Comparison of ENCODE assay signal across 8 mouse cellular contexts in genomic region chr6:135252728-135253077, GRCm38 (mm10). TPM values are rescaled to one million over a fixed set of nuclear protein-coding genes. Genes with fewer than 3 reads are reported as not detected.
DNase-seq lines count a peak whose midpoint lies in the region; ATAC-seq and TF ChIP-seq lines count a peak whose summit lies in the region.

No protein-coding gene starts in this region.

- intact Hi-C loops in heart, postnatal 14 days (cut with DNase I), result no loop called here

- H3K9me3 ChIP-seq in forebrain, embryonic 16.5 days (ENCODE audit: control insufficient read depth, low read length), result no peaks in the 10 kb centered on the region
- H3K9me3 ChIP-seq in liver, embryonic 14.5 days (ENCODE audit: control insufficient read depth, low read length), result no peaks in the 10 kb centered on the region

- peaks cover 26% of the 10 kb centered on the region for H3K4me1 ChIP-seq in forebrain, embryonic 16.5 days (replicated peaks; ENCODE audit: control insufficient read depth, insufficient read depth, low read length)
- H3K4me1 ChIP-seq in liver, embryonic 14.5 days (replicated peaks; ENCODE audit: control insufficient read depth in 2 of 2, insufficient read depth in 2 of 2, low read length in 1 of 2), result peaks cover 0 to 6% of the 10 kb centered on the region in 2 experiments; a peak in 2 of 4 replicates

- peak overlapping the region; percentile 48 for H3K4me2 ChIP-seq in forebrain, embryonic 16.5 days (ENCODE audit: low read length)
- no peak overlapping the region; the same call in 1 of the 2 replicates for H3K4me2 ChIP-seq in liver, embryonic 14.5 days (ENCODE audit: low read depth)

- WGBS in forebrain, embryonic 16.5 days, result 5% methylated on average over 16 of the region's 16 CpGs
- 2% methylated on average over 16 of the region's 16 CpGs for WGBS in liver, embryonic 14.5 days (ENCODE audit: insufficient replicate concordance)

- H3K36me3 ChIP-seq in forebrain, embryonic 16.5 days (ENCODE audit: control insufficient read depth, insufficient read depth), result no peaks in the 10 kb centered on the region
- H3K36me3 ChIP-seq in liver, embryonic 14.5 days (replicated peaks; ENCODE audit: control insufficient read depth, insufficient read depth, low read depth), result no peaks in the 10 kb centered on the region

- peak overlapping the region; percentile 20 for H3K4me3 ChIP-seq in forebrain, embryonic 16.5 days (replicated peaks; ENCODE audit: low read length)
- H3K4me3 ChIP-seq in liver, embryonic 14.5 days (ENCODE audit: insufficient read depth in 1 of 2, low read depth in 2 of 2, low read length in 2 of 2), result no peak overlapping the region

- peak; percentile 85 for DNase-seq in 3T3-L1 (ENCODE audit: low read depth, low spot score)
- DNase-seq in adrenal gland, postnatal 10 days, result peak; percentile 87
- DNase-seq in heart, postnatal 14 days, result peak; percentile 85 to 86
- peak; percentile 88 to 93 for DNase-seq in kidney, postnatal 4 days
- DNase-seq in liver, embryonic 14.5 days (ENCODE audit: low read depth in 3 of 3, low spot score in 3 of 3), result peak in 2 of 3 experiments; percentile 17 to 55
- DNase-seq in naive thymus-derived CD4-positive, alpha-beta T cell, adult 2 months (ENCODE audit: low read depth), result peak; percentile 55
- DNase-seq in testis, postnatal 14 days (ENCODE audit: low spot score), result peak; percentile 73

- no peak overlapping the region for H3K27ac ChIP-seq in forebrain, embryonic 16.5 days (ENCODE audit: low read length)
- H3K27ac ChIP-seq in liver, embryonic 14.5 days, result no peak overlapping the region

- peak; percentile 91 for ATAC-seq in forebrain, embryonic 16.5 days
- ATAC-seq in liver, embryonic 14.5 days (ENCODE audit: insufficient read depth), result peak; percentile 48; the same call in 1 of the 2 replicates

- TF ChIP-seq CTCF in liver, embryonic 14.5 days (IDR thresholded peaks at IDR 0.05; ENCODE audit: low read depth), result no peak

- no peaks in the 10 kb centered on the region for H3K27me3 ChIP-seq in forebrain, embryonic 16.5 days (replicated peaks; ENCODE audit: control insufficient read depth, insufficient read depth, low read length)
- peaks cover 15% of the 10 kb centered on the region; the same call in 1 of the 2 replicates for H3K27me3 ChIP-seq in liver, embryonic 14.5 days (ENCODE audit: control insufficient read depth, insufficient read depth, low read length)

- TF ChIP-seq EP300 in liver, embryonic 14.5 days (IDR thresholded peaks at IDR 0.05; ENCODE audit: low read depth), result no peak

- H3K9ac ChIP-seq in forebrain, embryonic 16.5 days (replicated peaks; ENCODE audit: low read depth, low read length), result peak overlapping the region; percentile 27; the same call in 1 of the 2 replicates
- H3K9ac ChIP-seq in liver, embryonic 14.5 days (replicated peaks), result no peak overlapping the region

RNA-seq across cellular contexts. Expression of gene Gsg1, which starts 1.4 kb away (rescaled TPM):
- total RNA-seq in adrenal gland, postnatal 10 days (2021), result not detected
- polyA plus RNA-seq in forebrain, embryonic 16.5 days (2015; fragmentation: Nextera tagmentation; extraction: Ambion mirVana), result 0.32 TPM in 1 of 2 replicates, not detected in the other
- under 1 TPM in 1 of 2 experiments, not detected in 1; 0.86 TPM for total RNA-seq in heart, postnatal 14 days (2021)
- 0.08 and 0.13 TPM in 2 replicates for polyA plus RNA-seq in liver, embryonic 14.5 days (2012; rRNA removed)
- polyA plus RNA-seq in liver, embryonic 14.5 days (2014; fragmentation: Nextera tagmentation; extraction: Ambion mirVana), result not detected in 2 replicates

RNA-seq across cellular contexts. Expression of gene Hebp1, which starts 54.9 kb away (rescaled TPM):
- 10 to 100 TPM; 47.4 to 58.4 TPM for total RNA-seq in adrenal gland, postnatal 10 days (2021)
- 2.7 and 4.8 TPM in 2 replicates for polyA plus RNA-seq in forebrain, embryonic 16.5 days (2015; fragmentation: Nextera tagmentation; extraction: Ambion mirVana)
- 10 to 100 TPM; 44.8 to 45.9 TPM for total RNA-seq in heart, postnatal 14 days (2021)
- 127 and 198 TPM in 2 replicates for polyA plus RNA-seq in liver, embryonic 14.5 days (2012; rRNA removed)
- 60.1 and 70.2 TPM in 2 replicates for polyA plus RNA-seq in liver, embryonic 14.5 days (2014; fragmentation: Nextera tagmentation; extraction: Ambion mirVana)

RNA-seq across cellular contexts. Expression of gene Fam234b, which starts 54.9 kb away (rescaled TPM):
- 10 to 100 TPM; 25.9 to 29.4 TPM for total RNA-seq in adrenal gland, postnatal 10 days (2021)
- polyA plus RNA-seq in forebrain, embryonic 16.5 days (2015; fragmentation: Nextera tagmentation; extraction: Ambion mirVana), result 93.7 and 103 TPM in 2 replicates
- total RNA-seq in heart, postnatal 14 days (2021), result 1 to 10 TPM; 6.3 to 7.8 TPM
- polyA plus RNA-seq in liver, embryonic 14.5 days (2012; rRNA removed), result 18.7 and 19.1 TPM in 2 replicates
- polyA plus RNA-seq in liver, embryonic 14.5 days (2014; fragmentation: Nextera tagmentation; extraction: Ambion mirVana), result 27.8 and 34.9 TPM in 2 replicates

RNA-seq across cellular contexts. Expression of gene Pbp2, which starts 57.5 kb away (rescaled TPM):
- not detected for total RNA-seq in adrenal gland, postnatal 10 days (2021)
- polyA plus RNA-seq in forebrain, embryonic 16.5 days (2015; fragmentation: Nextera tagmentation; extraction: Ambion mirVana), result not detected in 2 replicates
- total RNA-seq in heart, postnatal 14 days (2021), result not detected
- polyA plus RNA-seq in liver, embryonic 14.5 days (2012; rRNA removed), result not detected in 2 replicates
- polyA plus RNA-seq in liver, embryonic 14.5 days (2014; fragmentation: Nextera tagmentation; extraction: Ambion mirVana), result not detected in 2 replicates

Comparison
In these comparisons a context has a peak if more than half of its experiments do, and no peak if none do; other contexts are left out.
1. DNase-seq: peak in every context shown above with its lines; median percentile 90 in kidney, postnatal 4 days; 87 in adrenal gland, postnatal 10 days; 86 in heart, postnatal 14 days; 85 in 3T3-L1; 73 in testis, postnatal 14 days; 55 in naive thymus-derived CD4-positive, alpha-beta T cell, adult 2 months; 36 in liver, embryonic 14.5 days.